Mouse (Mus musculus): ENCODE measurements around the gene Atp8b5.

Atp8b5 gene

DNA sequence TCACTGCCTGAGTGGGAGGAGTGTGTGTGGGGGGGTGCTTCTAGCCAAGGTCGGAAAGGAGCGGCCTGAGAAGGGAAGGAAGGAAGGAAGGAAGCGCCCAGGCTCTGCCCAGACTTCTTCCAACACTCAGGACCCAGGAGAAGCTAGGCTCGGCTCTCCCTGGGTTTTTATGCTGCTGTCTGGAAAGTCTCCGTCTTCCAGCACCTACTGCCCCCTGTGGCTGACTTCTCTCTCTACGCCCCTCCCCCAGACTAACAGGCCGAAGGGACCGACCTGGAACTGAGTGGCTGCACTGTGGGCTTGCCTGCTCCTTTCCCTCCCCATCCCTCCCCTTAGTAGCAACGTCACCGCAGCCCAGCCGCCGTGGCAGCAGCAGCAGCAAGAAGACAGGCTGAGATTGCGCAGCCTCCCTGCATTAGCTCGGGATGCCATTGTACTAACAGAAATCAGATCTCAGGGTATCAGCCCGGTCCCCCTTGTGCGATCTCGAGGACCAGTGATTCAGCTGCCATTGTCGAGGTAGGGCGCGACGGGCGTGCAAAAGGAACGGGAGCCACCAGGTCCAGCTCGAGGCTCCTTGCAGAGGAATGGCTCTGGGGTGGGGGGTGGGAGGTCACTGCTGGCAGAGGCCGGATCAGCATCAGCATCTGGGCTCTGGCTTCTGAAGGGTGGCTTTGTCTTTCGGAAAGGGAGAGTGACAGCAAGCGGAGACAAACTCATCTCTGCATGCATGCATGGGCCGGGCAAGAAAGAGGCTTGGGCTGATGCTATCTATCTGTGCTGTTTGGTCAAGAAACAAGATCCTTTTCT is 139.4 kb downstream of the Atp8b5 start:
- in situ Hi-C loops (cut with MboI, MseI): loop anchor here in 1 of 2 experiments (10.0 kb wide), 1 partner anchor 132 kb away; no protein-coding TSS in a partner anchor

DNA sequence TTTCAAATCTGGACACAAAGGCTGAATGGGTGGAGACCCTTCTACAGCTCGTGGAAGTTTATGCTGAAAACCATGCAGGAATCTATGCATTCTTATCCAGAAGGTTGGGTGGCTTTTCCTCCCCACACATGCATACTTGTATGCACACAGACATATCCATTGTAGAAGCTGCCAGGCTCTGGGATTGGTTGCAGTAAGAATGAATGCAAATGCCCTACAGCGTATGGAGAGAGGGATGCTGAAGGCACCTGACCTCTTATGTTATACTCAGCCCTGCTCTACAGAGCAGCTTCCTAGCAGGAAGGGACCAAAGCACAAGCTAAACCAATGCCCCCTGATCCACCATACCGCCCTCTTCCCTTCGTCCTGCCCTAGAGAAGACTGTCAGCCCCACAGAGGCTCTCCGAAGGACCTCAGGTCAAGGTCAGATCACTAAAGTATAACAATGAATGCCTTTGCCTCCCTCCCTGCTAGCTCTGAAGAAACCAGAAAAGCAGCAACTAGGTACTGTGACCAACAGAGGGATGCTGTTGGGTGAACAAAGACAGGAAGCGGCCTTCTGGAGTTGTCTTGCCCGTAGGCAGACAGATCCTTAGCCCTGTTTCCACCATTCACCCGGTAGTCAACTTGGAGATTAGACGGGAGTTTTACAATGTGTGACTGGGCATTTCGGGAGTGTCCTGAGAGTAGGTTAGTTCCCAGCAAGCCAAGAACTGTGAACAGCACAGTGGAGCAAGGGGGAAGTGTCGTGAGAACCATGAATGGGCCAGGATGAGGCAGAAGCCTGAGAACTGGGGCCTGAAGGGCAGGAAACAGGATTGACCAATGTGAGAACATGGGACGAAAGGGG is 140.3 kb downstream of the Atp8b5 start:
- in situ Hi-C loops (cut with MboI, MseI): loop anchor here in 1 of 2 experiments (10.0 kb wide), 1 partner anchor 132 kb away; no protein-coding TSS in a partner anchor

DNA sequence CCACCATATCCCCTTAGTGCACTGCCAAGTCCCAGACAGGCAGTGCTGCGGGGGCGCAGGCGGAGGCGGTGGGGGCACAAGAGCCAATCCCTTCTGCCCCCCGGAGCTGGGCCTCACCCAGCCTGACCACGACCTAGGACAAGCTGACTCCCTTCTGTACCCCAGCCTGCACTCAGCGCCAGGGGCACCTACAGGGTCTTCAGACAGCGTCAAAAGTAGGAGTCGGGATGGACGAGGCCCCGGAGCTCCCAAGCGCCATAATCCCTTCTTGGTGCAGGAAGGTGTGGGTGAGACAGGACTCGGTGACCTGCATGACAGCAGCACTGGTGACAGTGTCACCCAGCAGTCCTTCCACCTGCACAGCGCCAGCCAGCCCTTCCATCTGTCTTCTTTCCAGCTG is 147.8 kb downstream of the Atp8b5 start:
- in situ Hi-C loops (cut with MboI, MseI): no loop called here

DNA sequence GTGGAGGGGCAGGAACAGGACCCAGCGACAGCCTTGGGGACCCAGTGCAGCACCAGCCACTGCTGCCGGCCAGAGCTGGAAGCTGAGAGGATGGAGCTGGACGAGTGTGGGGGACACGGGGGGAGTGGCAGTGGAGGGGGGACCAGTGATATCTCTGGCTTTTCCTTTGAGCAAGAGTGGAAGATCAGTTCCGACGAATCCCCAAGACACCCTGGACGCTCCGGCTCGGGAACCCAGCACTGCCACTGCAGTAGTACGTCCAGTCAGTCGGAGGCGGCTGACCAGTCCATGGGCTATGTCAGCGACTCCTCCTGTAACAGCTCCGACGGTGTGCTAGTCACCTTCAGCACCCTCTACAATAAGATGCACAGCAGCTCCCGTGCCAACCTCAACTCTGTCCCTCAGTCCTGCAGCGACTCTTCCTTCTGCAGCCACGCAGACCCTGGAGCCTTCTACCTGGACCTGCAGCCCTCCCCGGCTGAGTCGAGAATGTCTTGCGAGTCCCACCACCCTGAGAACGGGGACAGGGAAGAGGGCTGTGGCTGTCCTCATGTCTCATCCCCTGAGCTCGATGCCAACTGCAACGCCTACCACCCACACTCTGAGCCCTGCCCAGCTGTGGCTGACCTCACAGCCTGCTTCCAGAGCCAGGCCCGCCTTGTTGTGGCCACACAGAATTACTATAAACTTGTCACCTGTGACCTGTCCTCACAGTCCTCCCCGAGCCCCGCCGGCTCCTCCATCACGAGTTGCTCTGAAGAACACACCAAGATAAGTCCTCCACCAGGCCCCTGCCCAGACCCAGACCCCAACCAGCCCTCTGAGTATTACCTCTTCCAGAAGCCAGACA is 148.5 kb downstream of the Atp8b5 start:
- in situ Hi-C loops (cut with MboI, MseI): no loop called here

DNA sequence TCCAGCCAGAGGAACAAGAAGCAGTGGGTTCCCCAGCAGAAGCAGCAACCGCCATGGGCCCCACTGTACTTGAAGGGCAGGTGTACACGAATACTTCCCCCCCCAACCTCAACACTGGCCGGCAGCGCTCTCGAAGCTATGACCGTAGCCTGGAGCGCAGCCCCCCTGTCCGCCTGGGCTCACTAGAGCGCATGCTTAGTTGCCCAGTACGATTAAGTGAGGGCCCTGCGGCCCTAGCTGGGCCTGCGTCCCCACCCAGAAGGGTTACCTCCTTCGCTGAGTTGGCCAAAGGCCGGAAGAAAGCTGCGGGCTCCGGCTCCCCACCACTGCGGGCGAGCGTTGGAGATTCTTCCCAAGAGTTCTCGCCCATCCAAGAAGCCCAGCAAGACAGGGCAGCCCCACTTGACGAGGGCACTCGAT is 149.1 kb downstream of the Atp8b5 start:
- in situ Hi-C loops (cut with MboI, MseI): no loop called here

DNA sequence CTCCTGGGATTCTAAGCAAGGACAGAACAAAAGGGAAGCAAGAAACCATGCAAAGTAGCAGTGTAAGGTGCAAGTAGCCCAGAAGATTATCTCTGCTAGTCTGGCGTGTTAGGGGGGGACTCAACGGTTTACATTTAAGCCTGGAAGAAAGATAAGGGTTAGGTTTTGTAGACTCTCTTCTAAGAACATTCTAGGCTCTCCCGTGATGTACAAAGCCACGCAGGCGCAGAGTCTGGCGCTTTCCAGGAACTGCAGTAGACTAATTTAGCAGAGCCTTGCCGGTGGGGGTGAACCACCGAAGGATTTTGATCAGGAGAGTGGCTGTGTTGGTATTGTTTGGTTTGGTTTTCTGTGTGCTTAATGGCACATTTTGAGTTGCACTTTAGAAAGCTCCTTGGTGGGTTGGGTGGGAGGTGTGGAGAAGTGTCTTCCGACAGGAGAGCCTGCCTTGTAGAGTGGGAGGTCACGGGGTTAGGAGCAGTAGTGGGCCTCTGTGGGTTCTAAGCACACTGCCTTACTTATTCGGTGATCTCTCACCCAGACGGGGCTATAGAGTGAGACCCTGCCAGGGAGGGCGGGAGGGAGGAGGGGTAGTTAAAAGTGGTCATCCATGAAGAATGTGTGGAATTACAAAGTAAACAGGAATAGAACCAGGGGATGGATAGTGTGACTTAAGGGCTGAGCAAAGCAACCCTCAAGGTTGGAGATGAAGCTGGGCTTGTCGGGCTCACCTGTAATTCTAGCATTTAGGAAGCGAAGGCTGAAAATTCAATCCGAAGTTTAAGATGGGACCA is 150.5 kb downstream of the Atp8b5 start:
- in situ Hi-C loops (cut with MboI, MseI): no loop called here

DNA sequence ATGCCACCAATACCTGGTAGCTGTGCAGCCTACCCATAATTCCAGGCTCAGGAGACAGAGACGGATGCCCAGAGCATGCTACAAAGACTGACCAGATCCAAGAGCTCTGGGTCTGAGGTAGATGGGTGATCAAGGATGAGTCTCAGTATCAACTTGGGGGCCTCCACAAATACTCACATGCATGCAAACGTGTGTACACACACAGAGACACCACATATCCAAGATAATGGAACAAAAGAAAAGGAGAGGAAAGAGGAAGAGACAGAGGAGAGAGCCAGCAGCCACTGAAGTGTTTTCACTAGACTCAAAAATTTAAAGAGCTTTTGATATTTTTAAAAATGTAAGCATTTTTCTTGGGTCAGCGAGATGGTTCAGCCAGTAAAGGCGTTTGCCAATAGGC is 151.5 kb downstream of the Atp8b5 start:
- in situ Hi-C loops (cut with MboI, MseI): no loop called here

DNA sequence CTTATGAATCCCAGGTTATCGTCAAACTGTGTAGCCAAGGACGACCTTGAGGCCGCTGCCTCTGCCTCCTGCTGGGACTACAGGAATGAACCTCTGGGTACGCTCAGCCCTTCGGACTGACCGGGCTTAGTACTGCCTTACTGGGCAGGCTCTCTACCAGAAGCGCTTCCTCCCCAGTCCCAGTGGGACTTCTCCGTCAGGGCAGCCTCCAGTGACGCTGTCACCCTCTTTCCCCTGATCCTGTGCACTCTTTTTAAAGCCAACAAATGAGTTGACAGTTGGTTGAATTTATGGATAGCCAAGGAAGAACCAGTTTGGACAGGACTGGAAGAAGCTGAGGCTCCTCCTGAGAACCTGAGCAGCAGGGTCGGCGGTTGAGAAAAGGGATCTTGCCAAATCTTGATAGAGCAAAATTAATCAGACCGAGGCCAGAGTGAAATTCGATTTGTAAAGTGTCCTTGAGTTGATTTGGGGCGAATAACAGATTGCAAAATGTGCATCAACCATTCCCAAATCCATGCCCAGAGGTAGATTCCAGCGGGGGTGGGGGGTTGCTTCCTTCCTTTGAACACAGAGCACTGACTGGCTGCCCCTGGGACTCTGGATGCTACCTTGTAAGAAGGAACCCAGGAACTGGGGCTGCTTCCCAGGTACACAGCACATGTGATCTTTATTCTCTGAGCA is 152.2 kb downstream of the Atp8b5 start:
- in situ Hi-C loops (cut with MboI, MseI): no loop called here

DNA sequence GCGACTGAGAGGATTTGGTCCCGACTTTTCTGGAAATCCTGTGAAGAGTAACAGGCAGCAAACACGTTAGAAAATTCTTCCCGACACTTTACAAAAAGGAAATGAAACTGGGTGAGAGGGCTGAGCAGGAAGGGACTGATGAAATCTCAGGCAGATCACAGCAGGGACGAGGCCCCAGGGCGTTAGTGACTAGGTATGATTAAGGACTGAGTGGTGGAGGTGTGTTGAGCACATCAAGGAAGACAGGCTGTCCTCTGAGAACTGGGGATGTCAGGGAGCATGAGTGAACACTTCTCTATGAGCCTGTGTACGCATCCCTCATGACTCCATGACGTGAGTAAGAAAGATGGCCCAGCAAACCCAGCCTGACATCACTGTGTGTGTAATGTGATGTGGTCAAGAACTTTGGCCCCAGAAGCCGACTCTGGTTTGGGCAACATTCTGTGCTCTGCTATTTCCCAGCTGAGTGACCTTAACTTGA is 152.9 kb downstream of the Atp8b5 start:
- in situ Hi-C loops (cut with MboI, MseI): loop anchor here (5.0 to 10.0 kb wide), 3 partner anchors 158 to 363 kb away; partner anchors contain the start of gene Unc13b (in 1 of the 2)

DNA sequence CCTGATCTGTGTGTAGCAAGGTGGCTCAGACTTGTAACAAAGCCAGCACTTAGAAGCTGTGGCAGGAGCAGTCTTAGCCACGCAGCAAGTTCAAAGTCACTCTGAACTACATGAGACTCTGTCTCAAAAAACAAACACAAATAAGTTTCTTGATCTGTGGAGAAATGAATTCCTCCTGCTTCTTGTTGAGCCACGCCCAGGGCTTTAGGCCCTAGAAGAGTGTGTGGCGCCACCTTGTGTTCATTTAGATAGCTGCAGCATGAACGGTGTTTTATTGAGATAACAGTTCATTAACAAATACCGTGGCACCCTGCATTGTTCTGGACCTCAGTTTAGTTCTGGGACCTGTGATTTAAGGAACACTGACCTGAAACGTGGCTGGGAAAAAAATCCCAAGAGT is 153.3 kb downstream of the Atp8b5 start:
- in situ Hi-C loops (cut with MboI, MseI): loop anchor here (5.0 to 10.0 kb wide), 3 partner anchors 158 to 363 kb away; partner anchors contain the start of gene Unc13b (in 1 of the 2)

DNA sequence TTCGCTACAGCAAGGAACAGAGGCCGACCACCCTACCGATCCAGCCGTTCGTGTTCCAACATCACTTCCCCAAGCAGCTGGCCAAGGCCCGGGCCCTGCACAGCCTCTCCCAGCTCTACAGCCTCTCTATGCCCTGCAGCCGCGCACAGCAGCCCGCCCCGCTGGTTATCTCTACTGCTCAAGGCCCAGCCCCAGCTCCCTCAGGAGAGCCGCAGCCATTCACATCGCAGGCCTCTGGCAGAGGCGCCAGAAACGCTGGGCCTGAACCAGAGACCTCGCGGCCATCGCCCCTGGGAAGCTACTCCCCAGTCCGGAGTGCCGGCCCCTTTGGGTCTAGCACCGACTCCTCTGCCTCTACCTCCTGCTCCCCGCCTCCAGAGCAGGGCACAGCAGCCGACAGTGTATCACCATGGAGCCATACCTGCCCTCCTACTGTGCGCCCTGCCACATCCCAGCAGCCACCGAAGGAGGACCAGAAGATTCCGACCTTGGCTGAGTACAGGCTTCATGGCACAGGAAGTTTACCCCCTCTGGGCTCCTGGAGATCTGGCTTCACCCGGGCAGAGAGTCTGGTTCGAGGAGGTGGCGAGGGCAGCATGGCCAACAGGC is 154.8 kb downstream of the Atp8b5 start:
- in situ Hi-C loops (cut with MboI, MseI): loop anchor here (5.0 to 10.0 kb wide), 3 partner anchors 159 to 364 kb away; partner anchors contain the start of gene Unc13b (in 1 of the 2)

All from T-helper 17 cell (primary cell).